Mouse (Mus musculus): ENCODE measurements around the gene Wfikkn2.

The Wfikkn2 gene

GRCm38 (mm10) chr11:94189579-94189978 lies 56.2 kb downstream of the Wfikkn2 start:
- no peak for DNase-seq
